Comparison of ENCODE assay signal across 16 mouse cellular contexts in genomic region chr10:117144628-117145027, GRCm38 (mm10). TPM values are rescaled to one million over a fixed set of nuclear protein-coding genes. Genes with fewer than 3 reads are reported as not detected.
DNase-seq lines count a peak whose midpoint lies in the region; ATAC-seq and TF ChIP-seq lines count a peak whose summit lies in the region.
"Had no signal": no experiment of that assay in that cellular context is flagged by ENCODE, and none has a peak within 500 bp of the region (broad histone marks: within the 10 kb centered on the region; RNA-seq: fewer than 3 reads in every experiment).

No protein-coding gene starts in this region.

- H3K27ac ChIP-seq in heart, adult 2 months, result peak overlapping the region; percentile 45
- peak overlapping the region; percentile 16; the same call in 1 of the 2 replicates for H3K27ac ChIP-seq in bone marrow, adult 2 months (ENCODE audit: control insufficient read depth, insufficient read depth, low read depth, low read length, poor library complexity)
- peak overlapping the region; percentile 84 for H3K27ac ChIP-seq in liver, embryonic 15.5 days (replicated peaks)
- H3K27ac ChIP-seq: intestine, embryonic 15.5 days had no signal

- TF ChIP-seq EP300 in heart, adult 2 months (IDR thresholded peaks at IDR 0.05; ENCODE audit: insufficient read depth, low read depth, low read length), result no peak

- peaks cover 21% of the 10 kb centered on the region for H3K4me1 ChIP-seq in heart, adult 2 months (ENCODE audit: control insufficient read depth, insufficient read depth, low read length)
- H3K4me1 ChIP-seq in bone marrow, adult 2 months (ENCODE audit: control insufficient read depth, insufficient read depth, low read length), result peaks cover 6% of the 10 kb centered on the region
- peaks cover 68% of the 10 kb centered on the region for H3K4me1 ChIP-seq in liver, embryonic 15.5 days (replicated peaks)

- no peak for DNase-seq in heart, adult 2 months
- DNase-seq in heart, adult 8-10 months (ENCODE audit: low spot score), result no peak
- peak; percentile 23 for DNase-seq in kidney, postnatal 10 days
- no peak for DNase-seq in kidney, adult 18-20 months
- no peak for DNase-seq in right cerebral cortex, postnatal 4 days
- no peak for DNase-seq in adrenal gland, postnatal 4 days (ENCODE audit: low spot score in 2 of 2)
- DNase-seq: adrenal gland, postnatal 10 days; cerebellum, adult 18-20 months; embryo, embryonic 11 days; lung, postnatal 4 days; thymus, adult 2 months had no signal

- H3K4me2 ChIP-seq in liver, embryonic 15.5 days, result peak overlapping the region; percentile 89
- H3K4me2 ChIP-seq: intestine, embryonic 15.5 days had no signal

- WGBS in heart, adult 2 months, result 40% methylated on average over 6 of the region's 6 CpGs
- WGBS in bone marrow, adult 2 months, result 6% methylated on average over 6 of the region's 6 CpGs
- 35% methylated on average over 6 of the region's 6 CpGs for WGBS in liver, embryonic 15.5 days (ENCODE audit: insufficient replicate concordance)

- no peak for TF ChIP-seq POLR2A in heart, adult 2 months (IDR thresholded peaks at IDR 0.05; ENCODE audit: insufficient read depth, low read depth, low read length)
- TF ChIP-seq POLR2A in bone marrow, adult 2 months (IDR thresholded peaks at IDR 0.05; ENCODE audit: borderline replicate concordance, control insufficient read depth, low read depth, low read length), result no peak

- intact Hi-C loops in heart, adult 2 months (cut with DNase I), result loop anchor here (5.0 to 10.0 kb wide), 5 partner anchors 32 to 192 kb away; partner anchors contain the start of genes Rab3ip and Yeats4

- H3K9ac ChIP-seq in heart, adult 2 months (ENCODE audit: low read depth, low read length), result 0 out of 2 replicates have a peak overlapping the region, but pooled peaks have one; percentile 55
- 0 out of 2 replicates have a peak overlapping the region, but pooled peaks have one; percentile 0 for H3K9ac ChIP-seq in liver, embryonic 15.5 days
- H3K9ac ChIP-seq: intestine, embryonic 15.5 days had no signal

- no peak overlapping the region for H3K4me3 ChIP-seq in heart, adult 2 months
- H3K4me3 ChIP-seq in bone marrow, adult 2 months (replicated peaks; ENCODE audit: control insufficient read depth, low read depth, low read length), result no peak overlapping the region
- H3K4me3 ChIP-seq in liver, embryonic 15.5 days (replicated peaks), result no peak overlapping the region
- H3K4me3 ChIP-seq: intestine, embryonic 15.5 days; myocyte had no signal

- peaks cover 16% of the 10 kb centered on the region for H3K36me3 ChIP-seq in heart, adult 2 months (ENCODE audit: control insufficient read depth, insufficient read depth, low read length)
- no peaks in the 10 kb centered on the region for H3K36me3 ChIP-seq in liver, embryonic 15.5 days (replicated peaks)
- H3K36me3 ChIP-seq: intestine, embryonic 15.5 days had no signal

- ATAC-seq in liver, embryonic 15.5 days (ENCODE audit: insufficient read depth), result no peak
- ATAC-seq: forebrain, embryonic 14.5 days; intestine, embryonic 15.5 days had no signal

- peaks cover 9% of the 10 kb centered on the region for H3K79me2 ChIP-seq in heart, adult 2 months (replicated peaks; ENCODE audit: control insufficient read depth, insufficient read depth, low read length)

- no peaks in the 10 kb centered on the region for H3K27me3 ChIP-seq in heart, adult 2 months (ENCODE audit: control insufficient read depth, insufficient read depth, low read length)
- no peaks in the 10 kb centered on the region for H3K27me3 ChIP-seq in liver, embryonic 15.5 days
- H3K27me3 ChIP-seq: intestine, embryonic 15.5 days had no signal

- H3K9me3 ChIP-seq in liver, embryonic 15.5 days (replicated peaks), result no peaks in the 10 kb centered on the region
- H3K9me3 ChIP-seq: intestine, embryonic 15.5 days had no signal

- TF ChIP-seq CTCF in heart, adult 2 months (IDR thresholded peaks at IDR 0.05), result no peak
- TF ChIP-seq CTCF in bone marrow, adult 2 months (IDR thresholded peaks at IDR 0.05; ENCODE audit: control insufficient read depth, insufficient read depth, low read length), result no peak

RNA-seq across cellular contexts. Expression of gene Frs2, which starts 3.7 kb away (rescaled TPM):
- 10 to 100 TPM; 14.2 to 17.0 TPM for total RNA-seq in heart, adult 2 months (2021)
- 13.4 and 26.0 TPM in 2 replicates for polyA plus RNA-seq in heart, adult 2 months (2012; rRNA removed)
- total RNA-seq in heart, adult 8-10 months (2022), result 10 to 100 TPM; 15.2 to 16.8 (median 15.9) TPM
- polyA plus RNA-seq in bone marrow, adult 2 months (2011; ENCODE audit: insufficient read depth, insufficient read length, low replicate concordance, missing spikeins), result 7.0 and 8.8 TPM in 2 replicates
- polyA plus RNA-seq in liver, embryonic 15.5 days (2015; fragmentation: Nextera tagmentation; extraction: Ambion mirVana), result 6.9 and 7.5 TPM in 2 replicates
- 10 to 100 TPM; 37.5 to 39.2 TPM for total RNA-seq in adrenal gland, postnatal 4 days (2021)

Comparison
In these comparisons a context has a peak if more than half of its experiments do, and no peak if none do; other contexts are left out.
1. H3K27ac ChIP-seq: peak in every context shown above with its lines; median percentile 84 in liver, embryonic 15.5 days; 45 in heart, adult 2 months; 16 in bone marrow, adult 2 months.